Mouse (Mus musculus): Measurements from ENCODE around the gene H3f3b.

Gene H3f3b

GRCm38 (mm10) chr11:116001725-116002124 is 26.0 kb downstream of the H3f3b start:
- DNase-seq (ENCODE audit: low read depth, low spot score), result no peak

- no peak for DNase-seq (ENCODE audit: low read depth, low spot score)
These were observed 27.2 kb downstream of the H3f3b start for GRCm38 (mm10) chr11:116000607-116001006.

- DNase-seq (ENCODE audit: low read depth, low spot score), result no peak
These were observed 28.1 kb downstream of the H3f3b start for GRCm38 (mm10) chr11:115999538-116000143.

DNA sequence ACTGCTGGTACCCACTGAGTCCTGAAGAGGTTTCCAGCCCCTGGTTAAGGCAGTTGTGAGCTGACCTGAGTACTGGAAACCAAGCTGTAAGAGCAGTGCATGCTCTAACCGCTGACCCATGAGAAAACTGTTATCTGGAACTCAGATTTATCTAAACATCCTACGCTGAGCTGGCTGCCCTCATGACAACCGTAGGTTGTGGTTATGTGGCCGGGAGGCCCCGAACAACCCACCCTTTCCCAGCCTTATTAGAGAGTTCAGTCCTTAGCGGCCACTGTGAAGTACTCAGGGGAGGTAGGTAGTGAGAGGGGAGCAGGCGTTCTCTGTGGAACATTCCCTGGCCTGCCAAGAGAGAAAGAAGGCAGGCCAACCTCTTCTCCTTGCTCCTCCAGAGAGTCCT is 28.7 kb downstream of the H3f3b start:
- DNase-seq (ENCODE audit: low read depth, low spot score), result no peak

DNA sequence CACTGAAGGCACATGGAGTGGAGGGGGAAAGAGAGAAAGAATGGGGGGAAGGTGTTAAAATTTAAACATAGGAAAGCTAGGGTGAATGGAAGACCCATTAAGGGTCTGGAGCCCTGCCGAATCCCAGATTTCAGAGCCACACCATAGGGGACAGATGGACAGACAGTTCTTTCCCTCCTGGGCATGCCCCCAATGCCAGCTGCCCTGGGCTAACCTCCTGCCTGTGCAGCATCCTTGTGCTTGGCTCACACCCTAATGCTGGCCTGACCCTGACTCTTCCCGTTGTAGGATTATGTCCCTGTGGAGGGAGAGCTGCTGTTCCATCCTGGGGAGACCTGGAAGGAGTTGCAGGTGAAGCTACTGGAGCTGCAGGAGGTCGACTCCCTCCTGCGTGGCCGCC is 30.1 kb downstream of the H3f3b start:
- DNase-seq (ENCODE audit: low read depth, low spot score), result no peak

DNA sequence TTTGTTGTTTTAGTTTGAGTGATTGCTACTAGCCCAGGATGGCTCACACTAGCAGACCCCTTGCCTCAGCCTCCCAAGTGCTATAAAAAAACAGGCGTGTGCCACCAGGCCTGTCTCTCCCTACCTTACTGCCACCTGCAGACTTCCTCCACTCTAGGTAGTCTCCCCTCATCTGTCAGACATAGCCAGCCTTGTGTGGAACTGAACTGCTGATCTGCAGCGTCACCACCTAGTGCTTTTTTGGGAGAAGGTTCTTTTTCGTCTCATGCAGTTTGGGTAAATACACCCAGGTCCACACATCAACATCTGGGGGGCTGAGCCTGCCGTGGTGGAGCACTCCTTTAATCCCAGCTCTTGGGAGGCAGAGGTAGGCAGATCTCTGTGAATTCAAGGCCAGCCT is 30.7 kb downstream of the H3f3b start:
- DNase-seq (ENCODE audit: low read depth, low spot score), result no peak

- no peak for DNase-seq (ENCODE audit: low read depth, low spot score)
These were observed 32.5 kb downstream of the H3f3b start for GRCm38 (mm10) chr11:115995256-115995655.

DNA sequence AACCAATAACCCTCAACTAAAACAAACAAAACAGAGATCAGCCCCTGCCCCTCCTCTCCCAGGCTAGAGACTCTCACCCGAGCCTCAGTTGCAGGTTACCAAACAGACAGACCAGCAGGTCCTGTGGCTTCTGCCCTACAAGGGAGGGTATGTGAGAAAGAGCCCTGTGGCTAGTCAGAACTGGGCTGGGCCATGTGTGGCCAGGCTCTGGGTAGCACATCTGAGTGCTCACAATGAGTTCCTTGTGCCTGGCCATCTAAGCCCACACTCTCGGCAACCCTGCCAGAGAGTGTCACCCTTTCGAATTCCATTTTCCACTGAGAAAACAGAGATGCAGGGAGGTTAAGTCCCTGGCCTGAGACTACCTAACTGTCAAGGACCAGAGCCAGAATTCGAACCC is 35.7 kb downstream of the H3f3b start:
- no peak for DNase-seq (ENCODE audit: low read depth, low spot score)

GRCm38 (mm10) chr11:115989686-115990085 is 38.1 kb downstream of the H3f3b start:
- DNase-seq (ENCODE audit: low read depth, low spot score), result no peak

- no peak for DNase-seq (ENCODE audit: low read depth, low spot score)
These were observed 44.5 kb downstream of the H3f3b start for GRCm38 (mm10) chr11:115983291-115983690.

GRCm38 (mm10) chr11:115982472-115982871 is 45.3 kb downstream of the H3f3b start:
- DNase-seq (ENCODE audit: low read depth, low spot score), result no peak

GRCm38 (mm10) chr11:115975544-115975943 is 52.2 kb downstream of the H3f3b start:
- no peak for DNase-seq (ENCODE audit: low read depth, low spot score)

DNA sequence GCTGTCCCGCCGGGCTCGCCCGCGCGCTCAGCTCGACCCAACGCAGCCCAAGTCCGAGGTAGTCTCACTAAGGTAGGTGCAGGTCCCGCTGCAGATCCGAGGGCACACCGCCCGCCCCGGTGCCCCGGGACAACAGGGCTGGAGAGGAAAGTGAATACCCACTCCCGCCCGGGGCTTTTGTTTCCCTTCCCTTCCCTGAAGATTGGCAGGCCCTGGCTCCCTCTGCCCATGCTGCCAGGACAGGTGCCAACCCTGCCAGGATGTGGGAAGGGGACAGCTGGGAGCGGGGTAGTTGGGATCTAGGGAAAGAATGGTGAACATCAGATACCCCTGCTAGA is 52.7 kb downstream of the H3f3b start:
- no peak for DNase-seq (ENCODE audit: low read depth, low spot score)

DNA sequence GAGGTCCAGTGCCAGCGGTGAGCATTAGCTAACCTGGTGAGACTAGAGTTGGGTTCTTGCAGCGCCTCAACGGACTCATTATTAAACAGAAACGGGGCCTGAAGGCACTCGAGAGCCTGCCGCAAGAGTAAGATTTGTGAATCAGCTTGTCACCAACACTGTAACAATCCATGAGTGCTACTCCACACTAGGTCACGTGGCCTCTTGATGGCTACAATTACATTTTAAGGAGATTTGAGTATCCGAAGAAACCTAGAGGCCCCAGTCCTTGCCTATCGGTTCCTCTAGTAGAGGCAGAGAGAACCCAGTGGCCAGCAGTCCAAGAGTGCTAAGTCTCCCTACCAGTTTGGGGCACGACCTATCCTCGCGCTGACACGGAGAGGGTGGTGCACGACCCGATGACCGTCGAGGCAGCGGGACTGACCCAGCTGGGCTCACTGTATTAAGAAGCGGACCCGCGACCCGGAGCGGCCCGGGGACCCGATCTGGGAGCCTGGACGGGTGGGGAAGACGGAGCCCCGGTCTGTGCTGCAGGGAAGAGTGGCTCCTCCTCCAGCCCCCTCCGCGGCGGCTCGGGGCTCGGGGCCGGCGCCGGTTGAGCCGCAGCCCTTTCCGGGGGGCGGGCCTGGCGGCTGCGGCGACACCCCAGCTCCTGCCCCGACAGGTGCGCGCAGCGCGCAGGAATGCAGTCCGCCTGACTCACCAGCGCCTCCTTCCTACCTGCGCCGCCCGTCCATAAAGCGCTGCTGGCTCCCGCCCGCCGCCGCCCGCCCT is 53.3 kb downstream of the H3f3b start, which contains the start of gene Itgb4:
TSS of gene Itgb4 (plus strand) at position 401 of the 774 bp plus-strand sequence.
- DNase-seq (ENCODE audit: low read depth, low spot score), result no peak

Data from retina, adult 2 months (tissue).